Mouse (Mus musculus) midbrain, embryonic 12.5 days (tissue): ENCODE measurements around the gene Ank3. TPM values are rescaled to one million over a fixed set of nuclear protein-coding genes. Genes with fewer than 3 reads are reported as not detected.

Experiments used
- ATAC-seq: fragments of 200-750 bp; cut with Nextera tagmentation; 2 replicates; pipeline ENCODE4 v1.8.0; 2017; ENCODE audit warnings: low read depth, moderate TSS enrichment, moderate library complexity; ENCODE audit not compliant: low FRiP score
- H3K27ac ChIP-seq: fragments of 300-500 bp; sonication (generic); replicated peaks from 2 replicates; pipeline ENCODE4 v1.5.1; 2016; ENCODE audit warnings: mild to moderate bottlenecking
- H3K27me3 ChIP-seq: fragments of 300-500 bp; sonication (generic); 2 replicates; pipeline ENCODE4 v1.6.1; 2016; ENCODE audit warnings: mild to moderate bottlenecking
- H3K36me3 ChIP-seq: fragments of 300-500 bp; sonication (generic); 2 replicates; pipeline ENCODE4 v1.6.1; 2016
- H3K4me1 ChIP-seq: fragments of 300-500 bp; sonication (generic); 2 replicates; pipeline ENCODE4 v1.6.1; 2016
- H3K4me2 ChIP-seq: fragments of 300-500 bp; sonication (generic); replicated peaks from 2 replicates; pipeline ENCODE4 v1.6.1; 2016; ENCODE audit warnings: mild to moderate bottlenecking, moderate library complexity
- H3K4me3 ChIP-seq: fragments of 300-500 bp; sonication (generic); 2 replicates; pipeline ENCODE4 v1.5.1; 2016; ENCODE audit warnings: mild to moderate bottlenecking
- H3K9ac ChIP-seq: fragments of 300-500 bp; sonication (generic); replicated peaks from 2 replicates; pipeline ENCODE4 v1.6.1; 2016; ENCODE audit warnings: mild to moderate bottlenecking, moderate library complexity
- H3K9me3 ChIP-seq: fragments of 300-500 bp; sonication (generic); 2 replicates; pipeline ENCODE4 v1.6.1; 2016; ENCODE audit warnings: mild to moderate bottlenecking
- WGBS: fragments of 180-500 bp; shearing (Covaris S2); methylation state at CpG from one replicate; pipeline ENCODE4 v1.1.7; 2016; 5-methylcytosine and 5-hydroxymethylcytosine counted together
- polyA plus RNA-seq: library from polyadenylated mRNA; unstranded; fragments of >200 nt; fragmentation: Nextera tagmentation; extraction: Ambion mirVana; gene quantifications from 2 replicates; pipeline ENCODE4 v1.2.1, GENCODE M21; 2016

The Ank3 gene
- polyA plus RNA-seq, 1 experiment from 2014 or later: 86.9 TPM

GRCm38 (mm10) chr10:69854587-69855185, 456.1 kb downstream of the Ank3 start:
- no peaks in the 10 kb centered on the region for H3K36me3 ChIP-seq
- ATAC-seq: no peak

GRCm38 (mm10) chr10:69858011-69858410, 459.4 kb downstream of the Ank3 start:
- no peak for ATAC-seq

More at GRCm38 (mm10) chr10:69854587-69855185, 456.1 kb downstream of the Ank3 start:
- H3K9me3 ChIP-seq: no peaks in the 10 kb centered on the region
- 90% methylated on average over 8 of the region's 8 CpGs for WGBS
- no peak overlapping the region for H3K9ac ChIP-seq
- no peak overlapping the region for H3K4me3 ChIP-seq
- no peak overlapping the region for H3K27ac ChIP-seq
- H3K27me3 ChIP-seq: no peaks in the 10 kb centered on the region
- peaks cover 8% of the 10 kb centered on the region for H3K4me1 ChIP-seq
- H3K4me2 ChIP-seq: no peak overlapping the region

GRCm38 (mm10) chr10:69858897-69859605, 460.5 kb downstream of the Ank3 start:
- Histone ChIP-seq H3K36me3 (no peaks in the 10 kb centered on the region), H3K27me3 (no peaks in the 10 kb centered on the region), H3K9me3 (no peaks in the 10 kb centered on the region), H3K9ac (no peak overlapping the region), H3K4me3 (no peak overlapping the region), H3K4me2 (no peak overlapping the region), H3K27ac (peak overlapping the region; percentile 71), H3K4me1 (peaks cover 8% of the 10 kb centered on the region)
- 28% methylated on average over 4 of the region's 4 CpGs for WGBS
- ATAC-seq: peak; percentile 69

More at GRCm38 (mm10) chr10:69858011-69858410, 459.4 kb downstream of the Ank3 start:
- no peak overlapping the region for H3K4me3 ChIP-seq
- H3K36me3 ChIP-seq: no peaks in the 10 kb centered on the region
- WGBS: 94% methylated on average over 8 of the region's 9 CpGs
- no peaks in the 10 kb centered on the region for H3K27me3 ChIP-seq
- no peaks in the 10 kb centered on the region for H3K9me3 ChIP-seq
- no peak overlapping the region for H3K9ac ChIP-seq
- no peak overlapping the region for H3K27ac ChIP-seq
- H3K4me2 ChIP-seq: no peak overlapping the region
- peaks cover 8% of the 10 kb centered on the region for H3K4me1 ChIP-seq

GRCm38 (mm10) chr10:69859848-69860479, 461.4 kb downstream of the Ank3 start:
- Histone ChIP-seq H3K4me1 (peaks cover 8% of the 10 kb centered on the region), H3K9me3 (no peaks in the 10 kb centered on the region), H3K27ac (no peak overlapping the region), H3K4me3 (no peak overlapping the region), H3K9ac (no peak overlapping the region), H3K4me2 (no peak overlapping the region), H3K27me3 (no peaks in the 10 kb centered on the region), H3K36me3 (no peaks in the 10 kb centered on the region)
- WGBS: 90% methylated on average over 7 of the region's 7 CpGs
- no peak for ATAC-seq

GRCm38 (mm10) chr10:69862829-69863228, 464.3 kb downstream of the Ank3 start:
- no peak overlapping the region for H3K9ac ChIP-seq
- H3K9me3 ChIP-seq: no peaks in the 10 kb centered on the region
- no peaks in the 10 kb centered on the region for H3K27me3 ChIP-seq
- no peak overlapping the region for H3K27ac ChIP-seq
- 70% methylated on average over 8 of the region's 8 CpGs for WGBS
- no peak for ATAC-seq
- H3K4me2 ChIP-seq: no peak overlapping the region
- H3K36me3 ChIP-seq: no peaks in the 10 kb centered on the region
- peaks cover 15% of the 10 kb centered on the region for H3K4me1 ChIP-seq
- no peak overlapping the region for H3K4me3 ChIP-seq

GRCm38 (mm10) chr10:69870348-69870747, 471.8 kb downstream of the Ank3 start:
- Histone ChIP-seq H3K9ac (no peak overlapping the region), H3K4me1 (0 out of 2 replicates have a peak, but pooled peaks cover 7% of the 10 kb centered on the region), H3K9me3 (no peaks in the 10 kb centered on the region), H3K27me3 (no peaks in the 10 kb centered on the region), H3K27ac (no peak overlapping the region), H3K36me3 (peaks cover 19% of the 10 kb centered on the region; the same call in 1 of the 2 replicates), H3K4me3 (no peak overlapping the region), H3K4me2 (no peak overlapping the region)
- ATAC-seq: peak; percentile 62; the same call in 1 of the 2 replicates
- WGBS: 12% methylated on average over 5 of the region's 5 CpGs

GRCm38 (mm10) chr10:69870947-69871346, 472.4 kb downstream of the Ank3 start:
- no peak for ATAC-seq
- H3K4me2 ChIP-seq: no peak overlapping the region
- no peak overlapping the region for H3K4me3 ChIP-seq
- no peaks in the 10 kb centered on the region for H3K9me3 ChIP-seq
- peaks cover 21% of the 10 kb centered on the region; the same call in 1 of the 2 replicates for H3K36me3 ChIP-seq
- WGBS: 90% methylated on average over 14 of the region's 14 CpGs
- H3K27me3 ChIP-seq: no peaks in the 10 kb centered on the region
- H3K27ac ChIP-seq: no peak overlapping the region
- H3K9ac ChIP-seq: no peak overlapping the region
- H3K4me1 ChIP-seq: 0 out of 2 replicates have a peak, but pooled peaks cover 1% of the 10 kb centered on the region

GRCm38 (mm10) chr10:69872182-69872741, 473.7 kb downstream of the Ank3 start:
- Histone ChIP-seq H3K36me3 (peaks cover 21% of the 10 kb centered on the region), H3K27ac (no peak overlapping the region), H3K27me3 (no peaks in the 10 kb centered on the region), H3K4me2 (no peak overlapping the region), H3K9ac (no peak overlapping the region), H3K4me1 (no peaks in the 10 kb centered on the region), H3K9me3 (no peaks in the 10 kb centered on the region), H3K4me3 (no peak overlapping the region)
- no peak for ATAC-seq
- whole genome bisulfite sequencing: 68% methylated on average over 10 of the region's 10 CpGs

GRCm38 (mm10) chr10:69872892-69873291, 474.3 kb downstream of the Ank3 start:
- H3K36me3 ChIP-seq: peaks cover 24% of the 10 kb centered on the region
- 85% methylated on average over 5 of the region's 5 CpGs for WGBS
- H3K27me3 ChIP-seq: no peaks in the 10 kb centered on the region
- H3K9ac ChIP-seq: no peak overlapping the region
- no peaks in the 10 kb centered on the region for H3K4me1 ChIP-seq
- no peak overlapping the region for H3K27ac ChIP-seq
- H3K4me3 ChIP-seq: no peak overlapping the region
- ATAC-seq: no peak
- no peak overlapping the region for H3K4me2 ChIP-seq
- no peaks in the 10 kb centered on the region for H3K9me3 ChIP-seq

GRCm38 (mm10) chr10:69874806-69875205, 476.2 kb downstream of the Ank3 start:
- H3K4me2 ChIP-seq: no peak overlapping the region
- WGBS: 85% methylated on average over 14 of the region's 14 CpGs
- H3K9me3 ChIP-seq: no peaks in the 10 kb centered on the region
- H3K4me3 ChIP-seq: no peak overlapping the region
- H3K4me1 ChIP-seq: no peaks in the 10 kb centered on the region
- H3K9ac ChIP-seq: no peak overlapping the region
- H3K27ac ChIP-seq: no peak overlapping the region
- H3K27me3 ChIP-seq: no peaks in the 10 kb centered on the region
- no peak for ATAC-seq
- H3K36me3 ChIP-seq: peaks cover 26% of the 10 kb centered on the region

- 85% methylated on average over 4 of the region's 4 CpGs for WGBS
- ATAC-seq: no peak
- H3K9me3 ChIP-seq: no peaks in the 10 kb centered on the region
- H3K4me1 ChIP-seq: no peaks in the 10 kb centered on the region; the same call in 1 of the 2 replicates
- H3K27me3 ChIP-seq: no peaks in the 10 kb centered on the region
- no peak overlapping the region for H3K9ac ChIP-seq
- H3K4me3 ChIP-seq: no peak overlapping the region
- H3K27ac ChIP-seq: no peak overlapping the region
- H3K36me3 ChIP-seq: peaks cover 45% of the 10 kb centered on the region
- no peak overlapping the region for H3K4me2 ChIP-seq
Measured at GRCm38 (mm10) chr10:69883935-69884680, 485.5 kb downstream of the Ank3 start.
